Mouse (Mus musculus) stomach, postnatal 0 days (tissue): ENCODE data around the gene Negr1.

Source experiments
- CTCF ChIP-seq: IDR thresholded peaks from 2 replicates; pipeline ENCODE4 v1.5.1; 2016; ENCODE audit warnings: antibody characterized with exemption, low read depth, mild to moderate bottlenecking, moderate library complexity
- EP300 ChIP-seq: optimal IDR thresholded peaks from 2 replicates; pipeline ENCODE3; 2016; ENCODE audit warnings: antibody characterized with exemption

- TF ChIP-seq CTCF (no peak), EP300 (no peak)
Observed at GRCm38 (mm10) chr3:156591125-156591524, 29.5 kb downstream of the Negr1 start.
